Mouse (Mus musculus) liver, adult 2 months (tissue): ENCODE measurements around the gene Sh3pxd2a. TPM values are rescaled to one million over a fixed set of nuclear protein-coding genes. Genes with fewer than 3 reads are reported as not detected.

Experiments used
- DNase-seq: peaks from one replicate; pipeline ENCODE4 v3.0.0-alpha.2; 2011; ENCODE audit warnings: low read depth, low spot score; ENCODE audit errors: extremely low read depth
- H3K27ac ChIP-seq: fragments of 200-500 bp; replicated peaks from 2 replicates; pipeline ENCODE4 v1.5.1; 2012; ENCODE audit warnings: low read depth, mild to moderate bottlenecking, control low read depth, inconsistent platforms, low read length; ENCODE audit not compliant: insufficient read depth
- H3K27me3 ChIP-seq: fragments of 200-500 bp; 2 replicates; pipeline ENCODE4 v1.6.1; 2012; ENCODE audit warnings: mild to moderate bottlenecking, moderate library complexity, low read length, inconsistent platforms; ENCODE audit not compliant: control insufficient read depth, insufficient read depth
- H3K36me3 ChIP-seq: fragments of 200-500 bp; 2 replicates; pipeline ENCODE4 v1.6.1; 2012; ENCODE audit warnings: low read length, inconsistent platforms; ENCODE audit not compliant: control insufficient read depth, insufficient read depth
- H3K4me1 ChIP-seq: fragments of 200-500 bp; 2 replicates; pipeline ENCODE4 v1.6.1; 2011; ENCODE audit warnings: low read length; ENCODE audit not compliant: control insufficient read depth, insufficient read depth
- H3K4me3 ChIP-seq: fragments of 200-500 bp; 2 replicates; pipeline ENCODE4 v1.5.1; 2011; ENCODE audit warnings: low read depth, mild to moderate bottlenecking, control low read depth, low read length, moderate library complexity; ENCODE audit not compliant: insufficient read depth
- H3K79me2 ChIP-seq: fragments of 200-500 bp; 2 replicates; pipeline ENCODE4 v1.6.1; 2012; ENCODE audit warnings: inconsistent platforms, mild to moderate bottlenecking, low read length, moderate library complexity; ENCODE audit not compliant: control insufficient read depth, insufficient read depth
- H3K9ac ChIP-seq: fragments of 200-500 bp; 2 replicates; pipeline ENCODE4 v1.6.1; 2012; ENCODE audit warnings: low read depth, mild to moderate bottlenecking, control low read depth, inconsistent platforms, low read length
- CTCF ChIP-seq: fragments of 200-500 bp; IDR thresholded peaks from 2 replicates; pipeline ENCODE4 v1.5.1; 2011; ENCODE audit warnings: low read depth, low read length, control low read depth
- POLR2A ChIP-seq: fragments of 200-500 bp; IDR thresholded peaks from 2 replicates; pipeline ENCODE4 v1.6.1; 2011; ENCODE audit warnings: low read length, control low read depth; ENCODE audit not compliant: insufficient read depth; ENCODE audit errors: extremely low read depth
- WGBS: fragments of 180-500 bp; shearing (Covaris S2); methylation state at CpG from one replicate; pipeline ENCODE4 v1.1.7; 2018; 5-methylcytosine and 5-hydroxymethylcytosine counted together
- polyA plus RNA-seq: library from polyadenylated mRNA; depleted of rRNA; stranded (reverse); fragments of >200 nt; gene quantifications from 2 replicates; pipeline ENCODE4 v1.2.3, GENCODE M21; 2012
- total RNA-seq: library from RNA; depleted of rRNA; stranded (reverse); fragments of >200 nt; gene quantifications from 2 replicates; pipeline ENCODE4 v1.2.3, GENCODE M21; 2014

The Sh3pxd2a gene
- total and polyA plus RNA-seq, 2 experiments = 4.2 to 10.0 TPM

- WGBS = 77% methylated on average over 11 of the region's 11 CpGs
- H3K4me1 ChIP-seq = peaks cover 16% of the 10 kb centered on the region
- no peak overlapping the region for H3K9ac ChIP-seq
- no peak overlapping the region for H3K4me3 ChIP-seq
- H3K79me2 ChIP-seq = no peaks in the 10 kb centered on the region
- DNase-seq = no peak
- H3K36me3 ChIP-seq = no peaks in the 10 kb centered on the region
- no peaks in the 10 kb centered on the region for H3K27me3 ChIP-seq
- TF ChIP-seq CTCF = no peak
- TF ChIP-seq POLR2A = no peak
- H3K27ac ChIP-seq = no peak overlapping the region
Measured at GRCm38 (mm10) chr19:47327896-47328882, 136.0 kb downstream of the Sh3pxd2a start.

- Histone ChIP-seq H3K4me3 (no peak overlapping the region), H3K36me3 (no peaks in the 10 kb centered on the region), H3K4me1 (peaks cover 19% of the 10 kb centered on the region), H3K27ac (no peak overlapping the region), H3K79me2 (no peaks in the 10 kb centered on the region), H3K27me3 (no peaks in the 10 kb centered on the region), H3K9ac (no peak overlapping the region)
- DNase-seq = peak; percentile 51
- WGBS = 59% methylated on average over 5 of the region's 5 CpGs
- TF ChIP-seq CTCF (peak; percentile 29), POLR2A (no peak)
Measured at GRCm38 (mm10) chr19:47325881-47326280, 138.3 kb downstream of the Sh3pxd2a start.

- Histone ChIP-seq H3K36me3 (no peaks in the 10 kb centered on the region), H3K79me2 (peaks cover 4% of the 10 kb centered on the region; the same call in 1 of the 2 replicates), H3K4me3 (no peak overlapping the region), H3K27ac (no peak overlapping the region), H3K4me1 (peaks cover 27% of the 10 kb centered on the region), H3K27me3 (no peaks in the 10 kb centered on the region), H3K9ac (no peak overlapping the region)
- TF ChIP-seq CTCF = no peak
- TF ChIP-seq POLR2A = no peak
- DNase-seq = peak; percentile 79
- WGBS = 33% methylated on average over 11 of the region's 11 CpGs
Measured at GRCm38 (mm10) chr19:47323096-47323849, 140.9 kb downstream of the Sh3pxd2a start.

- Histone ChIP-seq H3K9ac (peak overlapping the region; percentile 50; the same call in 1 of the 2 replicates), H3K79me2 (peaks cover 4% of the 10 kb centered on the region; the same call in 1 of the 2 replicates), H3K27me3 (no peaks in the 10 kb centered on the region), H3K4me3 (peak overlapping the region; percentile 56), H3K27ac (0 out of 2 replicates have a peak overlapping the region, but pooled peaks have one; percentile 14), H3K4me1 (peaks cover 37% of the 10 kb centered on the region), H3K36me3 (no peaks in the 10 kb centered on the region)
- TF ChIP-seq CTCF = no peak
- TF ChIP-seq POLR2A = no peak
- WGBS = 31% methylated on average over 8 of the region's 8 CpGs
- DNase-seq = no peak
Measured at GRCm38 (mm10) chr19:47320331-47320668, 143.9 kb downstream of the Sh3pxd2a start.

- Histone ChIP-seq H3K9ac (peak overlapping the region; percentile 50), H3K4me3 (peak overlapping the region; percentile 56), H3K27me3 (no peaks in the 10 kb centered on the region), H3K36me3 (no peaks in the 10 kb centered on the region), H3K4me1 (peaks cover 43% of the 10 kb centered on the region), H3K79me2 (peaks cover 4% of the 10 kb centered on the region; the same call in 1 of the 2 replicates), H3K27ac (peak overlapping the region; percentile 7; the same call in 1 of the 2 replicates)
- WGBS = 64% methylated on average over 10 of the region's 10 CpGs
- DNase-seq = peak; percentile 47
- peak; percentile 27; the same call in 1 of the 2 replicates for TF ChIP-seq CTCF
- no peak for TF ChIP-seq POLR2A
Measured at GRCm38 (mm10) chr19:47319521-47320330, 144.5 kb downstream of the Sh3pxd2a start.
